Mouse (Mus musculus) liver, postnatal 0 days (tissue): ENCODE measurements at regions not wholly inside any gene's neighbourhood (a gene's known extent, or its start where the extent isn't known, plus 50 kb on each side); places are given as distances from the start of the nearest gene placed in this dataset.

ENCODE experiments used
- CTCF ChIP-seq: sonication (generic); IDR thresholded peaks from 2 replicates; pipeline ENCODE4 v1.5.1; 2016; ENCODE audit warnings: antibody characterized with exemption, low read depth
- EP300 ChIP-seq: IDR thresholded peaks from 2 replicates; pipeline ENCODE4 v1.6.1; 2016; ENCODE audit warnings: antibody characterized with exemption, low read depth, mild to moderate bottlenecking

DNA sequence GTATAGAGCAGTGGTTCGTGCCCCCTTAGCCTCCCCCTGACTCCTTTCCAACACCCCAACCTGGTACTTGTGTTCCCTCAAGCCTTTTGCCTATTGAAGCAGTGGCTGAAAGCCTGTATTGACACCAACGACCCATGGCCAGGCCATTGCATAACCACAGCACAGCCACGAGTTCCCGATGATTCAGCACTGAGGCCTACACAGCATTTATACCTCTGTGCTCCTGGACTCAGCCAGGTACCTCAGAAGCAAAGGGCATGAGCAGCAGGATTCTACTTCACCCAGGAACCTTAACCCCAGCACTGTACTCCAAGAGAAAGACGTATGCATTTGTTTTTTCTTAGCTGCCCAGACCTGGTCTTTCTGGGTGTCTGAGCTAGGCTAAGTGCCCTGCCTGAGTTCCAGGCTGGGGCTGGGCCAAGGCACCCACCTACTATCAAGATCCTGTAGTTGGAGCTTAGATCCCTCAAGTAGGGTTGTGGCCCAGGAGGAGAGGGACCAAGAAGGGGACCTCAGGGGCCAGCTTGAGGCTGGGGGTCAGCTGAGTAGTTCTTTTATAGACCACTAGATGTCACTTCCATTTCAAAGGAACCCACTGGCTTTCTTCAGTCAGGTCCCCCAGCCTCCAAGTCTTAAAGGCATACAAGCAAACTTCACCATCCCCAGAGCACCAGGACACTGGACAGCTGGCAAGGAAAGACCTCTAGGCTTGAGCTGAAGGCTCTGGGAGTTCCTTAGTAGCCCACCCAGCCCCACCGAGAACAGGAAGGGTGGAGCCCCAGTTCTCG, 73.9 kb downstream of the Vegfa start:
- TF ChIP-seq EP300 (peak; percentile 24; the same call in 1 of the 2 replicates), CTCF (peak; percentile 47)
